Mouse (Mus musculus) B cell, adult 2 months (primary cell): ENCODE measurements at regions not wholly inside any gene's neighbourhood (a gene's known extent, or its start where the extent isn't known, plus 50 kb on each side); places are given as distances from the start of the nearest gene placed in this dataset.
"Not testable (repeated sequence)": the region's sequence is repeated elsewhere in the genome, so short reads cannot be mapped to it uniquely, and the experiment has no call there.

Experiments
- DNase-seq, 2 experiments: peaks; one replicate each; pipeline ENCODE4 v3.0.0; 2022

- DNase-seq, result no peak
Observed at GRCm38 (mm10) chr9:31650362-31651130, 186.3 kb upstream of the Tmem45b start.

- DNase-seq, result no peak
Observed at GRCm38 (mm10) chr9:31649073-31649472, 184.8 kb upstream of the Tmem45b start.

GRCm38 (mm10) chr9:31648551-31648950 lies 184.3 kb upstream of the Tmem45b start:
- DNase-seq, result no peak

- no peak for DNase-seq
Observed at GRCm38 (mm10) chr9:31645114-31645513, 180.9 kb upstream of the Tmem45b start.

GRCm38 (mm10) chr9:31644106-31644505 lies 179.8 kb upstream of the Tmem45b start:
- DNase-seq, result no peak

GRCm38 (mm10) chr9:31642169-31642568 lies 177.9 kb upstream of the Tmem45b start:
- no peak for DNase-seq

- DNase-seq, result no peak
Observed at GRCm38 (mm10) chr9:31628291-31628690, 164.0 kb upstream of the Tmem45b start.

GRCm38 (mm10) chr9:31621553-31621952 lies 157.3 kb upstream of the Tmem45b start:
- DNase-seq, result not testable (repeated sequence)

- DNase-seq, result no peak
Observed at GRCm38 (mm10) chr9:31619344-31619743, 155.1 kb upstream of the Tmem45b start.

GRCm38 (mm10) chr9:31614250-31614945 lies 150.1 kb upstream of the Tmem45b start:
- no peak for DNase-seq

- no peak for DNase-seq
Observed at GRCm38 (mm10) chr9:31611036-31611695, 146.9 kb upstream of the Tmem45b start.

GRCm38 (mm10) chr9:31610631-31611030 lies 146.4 kb upstream of the Tmem45b start:
- no peak for DNase-seq

GRCm38 (mm10) chr9:31610212-31610611 lies 145.9 kb upstream of the Tmem45b start:
- DNase-seq, result no peak

- no peak for DNase-seq
Observed at GRCm38 (mm10) chr9:31609731-31610130, 145.5 kb upstream of the Tmem45b start.

- DNase-seq, result no peak
Observed at GRCm38 (mm10) chr9:31608084-31608870, 144.0 kb upstream of the Tmem45b start.

- no peak for DNase-seq
Observed at GRCm38 (mm10) chr9:31606936-31607335, 142.7 kb upstream of the Tmem45b start.

- DNase-seq, result no peak
Observed at GRCm38 (mm10) chr9:31604497-31605090, 140.3 kb upstream of the Tmem45b start.

- DNase-seq, result no peak
Observed at GRCm38 (mm10) chr9:31602707-31603106, 138.4 kb upstream of the Tmem45b start.

- no peak for DNase-seq
Observed at GRCm38 (mm10) chr9:31595096-31595495, 130.8 kb upstream of the Tmem45b start.

- DNase-seq, result no peak
Observed at GRCm38 (mm10) chr9:31587671-31588070, 123.4 kb upstream of the Tmem45b start.

- DNase-seq, result no peak
Observed at GRCm38 (mm10) chr9:31583983-31584382, 119.7 kb upstream of the Tmem45b start.

GRCm38 (mm10) chr9:31582947-31583346 lies 118.7 kb upstream of the Tmem45b start:
- DNase-seq, result no peak
